Mouse (Mus musculus) lung, adult 2 months (tissue): ENCODE results near the gene Wdr1. TPM values are rescaled to one million over a fixed set of nuclear protein-coding genes. Genes with fewer than 3 reads are reported as not detected.

Experiments
- DNase-seq: peaks from one replicate; pipeline ENCODE4 v3.0.0; 2022
- H3K4me1 ChIP-seq: fragments of 200-500 bp; 2 replicates; pipeline ENCODE4 v1.6.1; 2011; ENCODE audit warnings: low read length; ENCODE audit not compliant: control insufficient read depth, insufficient read depth
- H3K4me3 ChIP-seq: fragments of 200-500 bp; replicated peaks from 2 replicates; pipeline ENCODE3; 2011; ENCODE audit warnings: low read depth, mild to moderate bottlenecking, control low read depth, low read length; ENCODE audit errors: extremely low read depth
- CTCF ChIP-seq: fragments of 200-500 bp; IDR thresholded peaks from 2 replicates; pipeline ENCODE4 v1.5.1; 2011; ENCODE audit warnings: mild to moderate bottlenecking, low read length, control low read depth; ENCODE audit not compliant: insufficient read depth
- POLR2A ChIP-seq: fragments of 200-500 bp; IDR thresholded peaks from 2 replicates; pipeline ENCODE4 v1.6.1; 2011; ENCODE audit warnings: low read depth, mild to moderate bottlenecking, control low read depth, low read length, borderline replicate concordance; ENCODE audit errors: extremely low read depth
- WGBS: fragments of 180-500 bp; shearing (Covaris S2); methylation state at CpG from one replicate; pipeline ENCODE4 v1.1.7; 2018; 5-methylcytosine and 5-hydroxymethylcytosine counted together
- polyA plus RNA-seq: library from polyadenylated mRNA; depleted of rRNA; stranded (reverse); fragments of >200 nt; gene quantifications from 2 replicates; pipeline ENCODE4 v1.2.3, GENCODE M21; 2012

Wdr1 gene
- polyA plus RNA-seq, 1 experiment = 165 TPM

- WGBS = 76% methylated on average over 1 of the region's 1 CpGs
- no peak for DNase-seq
- no peak overlapping the region for H3K4me3 ChIP-seq
- no peak for TF ChIP-seq POLR2A
- no peak for TF ChIP-seq CTCF
- no peaks in the 10 kb centered on the region for H3K4me1 ChIP-seq
These were observed 58.9 kb downstream of the Wdr1 start for GRCm38 (mm10) chr5:38504116-38504515.

GRCm38 (mm10) chr5:38502992-38503391 is 60.0 kb downstream of the Wdr1 start, which contains the start of gene Slc2a9:
TSS of gene Slc2a9 (minus strand) at chr5:38503143.
- no peak within 1 kb of the TSS for H3K4me3 ChIP-seq
- no peak for DNase-seq
- 76% methylated on average over 4 of the region's 4 CpGs for WGBS
- TF ChIP-seq POLR2A (no peak), CTCF (no peak)
- no peaks in the 10 kb centered on the region for H3K4me1 ChIP-seq

GRCm38 (mm10) chr5:38500043-38500442 is 63.0 kb downstream of the Wdr1 start:
- DNase-seq = no peak
- no peak overlapping the region for H3K4me3 ChIP-seq
- TF ChIP-seq POLR2A (no peak), CTCF (no peak)
- H3K4me1 ChIP-seq = no peaks in the 10 kb centered on the region
- 86% methylated on average over 8 of the region's 8 CpGs for WGBS

- TF ChIP-seq POLR2A (no peak), CTCF (no peak)
- 82% methylated on average over 7 of the region's 7 CpGs for WGBS
- no peak for DNase-seq
- no peaks in the 10 kb centered on the region for H3K4me1 ChIP-seq
- H3K4me3 ChIP-seq = no peak overlapping the region
These were observed 63.7 kb downstream of the Wdr1 start for GRCm38 (mm10) chr5:38499316-38499811.

- TF ChIP-seq CTCF (no peak), POLR2A (no peak)
- DNase-seq = peak; percentile 54
- 45% methylated on average over 5 of the region's 5 CpGs for WGBS
- Histone ChIP-seq H3K4me1 (no peaks in the 10 kb centered on the region), H3K4me3 (no peak overlapping the region)
These were observed 64.5 kb downstream of the Wdr1 start for GRCm38 (mm10) chr5:38498479-38498878.

GRCm38 (mm10) chr5:38496491-38497057 is 66.4 kb downstream of the Wdr1 start:
- TF ChIP-seq POLR2A = no peak
- no peak for TF ChIP-seq CTCF
- no peak overlapping the region for H3K4me3 ChIP-seq
- DNase-seq = no peak
- no peaks in the 10 kb centered on the region for H3K4me1 ChIP-seq
- 48% methylated on average over 8 of the region's 8 CpGs for WGBS

- WGBS = 78% methylated on average over 6 of the region's 6 CpGs
- DNase-seq = no peak
- no peak overlapping the region for H3K4me3 ChIP-seq
- no peaks in the 10 kb centered on the region for H3K4me1 ChIP-seq
- TF ChIP-seq CTCF = no peak
- TF ChIP-seq POLR2A = no peak
These were observed 69.1 kb downstream of the Wdr1 start for GRCm38 (mm10) chr5:38493890-38494289.

GRCm38 (mm10) chr5:38491763-38492162 is 71.3 kb downstream of the Wdr1 start:
- Histone ChIP-seq H3K4me3 (no peak overlapping the region), H3K4me1 (no peaks in the 10 kb centered on the region)
- DNase-seq = no peak
- no peak for TF ChIP-seq CTCF
- no peak for TF ChIP-seq POLR2A
- 77% methylated on average over 8 of the region's 8 CpGs for WGBS

GRCm38 (mm10) chr5:38489739-38490138 is 73.3 kb downstream of the Wdr1 start:
- no peak overlapping the region for H3K4me3 ChIP-seq
- H3K4me1 ChIP-seq = no peaks in the 10 kb centered on the region
- WGBS = 80% methylated on average over 4 of the region's 4 CpGs
- no peak for DNase-seq
- TF ChIP-seq POLR2A = no peak
- TF ChIP-seq CTCF = no peak
